Mouse (Mus musculus) forebrain, postnatal 0 days (tissue): Measurements from ENCODE around the gene Zfp706. TPM values are rescaled to one million over a fixed set of nuclear protein-coding genes. Genes with fewer than 3 reads are reported as not detected.

ENCODE experiments used
- ATAC-seq: fragments of 200-750 bp; cut with Nextera tagmentation; 2 replicates; pipeline ENCODE4 v1.8.0; 2017; ENCODE audit warnings: mild to moderate bottlenecking, moderate library complexity
- DNase-seq: peaks from one replicate; pipeline ENCODE4 v3.0.0-alpha.2; 2015
- H3K27ac ChIP-seq: fragments of 300-500 bp; sonication (generic); 2 replicates; pipeline ENCODE4 v1.5.1; 2014; ENCODE audit warnings: low read depth, mild to moderate bottlenecking, antibody characterized with exemption, low read length, moderate library complexity, mixed read lengths
- H3K27me3 ChIP-seq: fragments of 300-500 bp; sonication (generic); 2 replicates; pipeline ENCODE4 v1.6.1; 2014; ENCODE audit warnings: mild to moderate bottlenecking, low read length, mixed read lengths; ENCODE audit not compliant: insufficient read depth
- H3K36me3 ChIP-seq: fragments of 300-500 bp; sonication (generic); 2 replicates; pipeline ENCODE4 v1.6.1; 2014; ENCODE audit warnings: mild to moderate bottlenecking, moderate library complexity; ENCODE audit not compliant: insufficient read depth
- H3K4me1 ChIP-seq: fragments of 300-500 bp; sonication (generic); 2 replicates; pipeline ENCODE4 v1.6.1; 2014; ENCODE audit warnings: antibody characterized with exemption; ENCODE audit not compliant: insufficient read depth
- H3K4me2 ChIP-seq: fragments of 300-500 bp; sonication (generic); 2 replicates; pipeline ENCODE4 v1.6.1; 2014; ENCODE audit warnings: low read depth, mild to moderate bottlenecking, moderate library complexity
- H3K4me3 ChIP-seq: fragments of 300-500 bp; sonication (generic); 2 replicates; pipeline ENCODE4 v1.5.1; 2014; ENCODE audit warnings: low read depth, low read length, mixed read lengths
- H3K9ac ChIP-seq: fragments of 300-500 bp; sonication (generic); 2 replicates; pipeline ENCODE4 v1.6.1; 2014; ENCODE audit warnings: mild to moderate bottlenecking
- H3K9me3 ChIP-seq: fragments of 300-500 bp; sonication (generic); 2 replicates; pipeline ENCODE4 v1.6.1; 2016; ENCODE audit warnings: low read length
- CTCF ChIP-seq: sonication (generic); IDR thresholded peaks from 2 replicates; pipeline ENCODE4 v1.5.1; 2016; ENCODE audit warnings: antibody characterized with exemption, control low read depth, low read depth
- WGBS: fragments of 180-500 bp; shearing (Covaris S2); extraction: QIAGEN DNeasy Blood & Tissue Kit; methylation state at CpG from one replicate; pipeline ENCODE4 v1.1.7; 2014; 5-methylcytosine and 5-hydroxymethylcytosine counted together
- polyA plus RNA-seq: library from polyadenylated mRNA; unstranded; fragments of >200 nt; fragmentation: Nextera tagmentation; extraction: Ambion mirVana; gene quantifications from 2 replicates; pipeline ENCODE4 v1.2.1, GENCODE M21; 2015
- total RNA-seq: library from RNA; depleted of rRNA; stranded (reverse); fragments of >200 nt; gene quantifications from 2 replicates; pipeline ENCODE4 v1.2.3, GENCODE M21; 2014

Gene Zfp706
- total and polyA plus RNA-seq, 2 experiments from 2014 or later = 71.0 to 575 TPM

GRCm38 (mm10) chr15:37042559-37042958 is 35.0 kb upstream of the Zfp706 start:
- Histone ChIP-seq H3K36me3 (no peaks in the 10 kb centered on the region), H3K4me3 (no peak overlapping the region), H3K27ac (peak overlapping the region; percentile 59; the same call in 1 of the 2 replicates), H3K9ac (peak overlapping the region; percentile 22; the same call in 1 of the 2 replicates), H3K27me3 (no peaks in the 10 kb centered on the region), H3K4me1 (no peaks in the 10 kb centered on the region), H3K4me2 (no peak overlapping the region), H3K9me3 (no peaks in the 10 kb centered on the region)
- ATAC-seq (peak; percentile 60; the same call in 1 of the 2 replicates), DNase-seq (no peak)
- TF ChIP-seq CTCF = no peak
- 29% methylated on average over 5 of the region's 5 CpGs for WGBS

- DNase-seq (peak; percentile 73), ATAC-seq (peak; percentile 9; the same call in 1 of the 2 replicates)
- no peak overlapping the region for H3K9ac ChIP-seq
- H3K27me3 ChIP-seq = no peaks in the 10 kb centered on the region
- H3K36me3 ChIP-seq = no peaks in the 10 kb centered on the region
- H3K4me2 ChIP-seq = no peak overlapping the region
- no peaks in the 10 kb centered on the region for H3K9me3 ChIP-seq
- no peak overlapping the region for H3K4me3 ChIP-seq
- H3K27ac ChIP-seq = peak overlapping the region; percentile 40; the same call in 1 of the 2 replicates
- WGBS = 56% methylated on average over 5 of the region's 5 CpGs
- 0 out of 2 replicates have a peak, but pooled peaks cover 1% of the 10 kb centered on the region for H3K4me1 ChIP-seq
- no peak for TF ChIP-seq CTCF
Observed at GRCm38 (mm10) chr15:37041214-37041613, 33.6 kb upstream of the Zfp706 start.

DNA sequence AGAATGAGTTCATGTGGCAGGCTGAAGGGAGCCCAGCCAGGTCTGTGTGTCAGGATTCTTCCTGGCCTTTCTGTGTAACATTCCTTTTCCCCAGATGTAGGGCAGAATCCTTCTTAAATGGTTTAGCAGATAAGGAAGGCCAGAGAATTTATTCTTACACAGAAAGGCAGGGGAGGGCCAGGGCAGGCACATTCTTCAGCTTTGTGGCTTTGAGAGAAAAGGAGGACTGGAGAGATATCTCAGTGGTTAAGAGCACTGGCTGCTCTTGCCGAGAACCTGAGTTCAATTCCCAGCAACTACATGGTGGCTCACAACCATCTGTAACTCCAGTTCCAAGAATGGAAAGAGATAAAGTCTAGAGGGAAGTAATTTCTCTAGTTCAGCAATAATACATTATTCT is 31.1 kb upstream of the Zfp706 start:
- Histone ChIP-seq H3K9ac (no peak overlapping the region), H3K4me2 (no peak overlapping the region), H3K27ac (no peak overlapping the region), H3K27me3 (no peaks in the 10 kb centered on the region), H3K4me1 (0 out of 2 replicates have a peak, but pooled peaks cover 8% of the 10 kb centered on the region), H3K9me3 (no peaks in the 10 kb centered on the region), H3K4me3 (no peak overlapping the region), H3K36me3 (no peaks in the 10 kb centered on the region)
- ATAC-seq (no peak), DNase-seq (no peak)
- 76% methylated on average over 1 of the region's 1 CpGs for WGBS
- TF ChIP-seq CTCF = no peak

DNA sequence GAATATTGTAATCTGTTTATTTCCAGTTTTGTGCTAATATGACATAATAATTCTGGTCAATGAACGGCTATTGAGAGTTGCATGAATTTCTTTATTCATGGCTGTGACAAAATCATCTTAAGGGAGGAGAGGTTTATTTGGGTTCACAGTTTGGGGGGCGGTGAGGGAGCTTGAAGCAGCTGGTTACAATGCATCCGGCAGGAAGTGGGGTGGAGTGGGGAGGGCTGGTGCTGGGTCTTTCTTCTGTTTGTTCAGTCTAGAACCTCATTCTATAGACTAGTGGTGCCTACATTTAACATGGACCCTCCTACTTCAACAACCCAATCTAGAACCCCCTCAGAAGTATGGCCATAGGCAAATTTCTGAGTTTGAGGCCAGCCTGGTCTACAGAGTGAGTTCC is 30.1 kb upstream of the Zfp706 start:
- Histone ChIP-seq H3K4me1 (0 out of 2 replicates have a peak, but pooled peaks cover 8% of the 10 kb centered on the region), H3K36me3 (no peaks in the 10 kb centered on the region), H3K4me2 (no peak overlapping the region), H3K9ac (no peak overlapping the region), H3K27ac (no peak overlapping the region), H3K4me3 (no peak overlapping the region), H3K9me3 (no peaks in the 10 kb centered on the region), H3K27me3 (no peaks in the 10 kb centered on the region)
- DNase-seq = no peak
- no peak for TF ChIP-seq CTCF
- 71% methylated on average over 3 of the region's 3 CpGs for WGBS
- ATAC-seq = no peak

DNA sequence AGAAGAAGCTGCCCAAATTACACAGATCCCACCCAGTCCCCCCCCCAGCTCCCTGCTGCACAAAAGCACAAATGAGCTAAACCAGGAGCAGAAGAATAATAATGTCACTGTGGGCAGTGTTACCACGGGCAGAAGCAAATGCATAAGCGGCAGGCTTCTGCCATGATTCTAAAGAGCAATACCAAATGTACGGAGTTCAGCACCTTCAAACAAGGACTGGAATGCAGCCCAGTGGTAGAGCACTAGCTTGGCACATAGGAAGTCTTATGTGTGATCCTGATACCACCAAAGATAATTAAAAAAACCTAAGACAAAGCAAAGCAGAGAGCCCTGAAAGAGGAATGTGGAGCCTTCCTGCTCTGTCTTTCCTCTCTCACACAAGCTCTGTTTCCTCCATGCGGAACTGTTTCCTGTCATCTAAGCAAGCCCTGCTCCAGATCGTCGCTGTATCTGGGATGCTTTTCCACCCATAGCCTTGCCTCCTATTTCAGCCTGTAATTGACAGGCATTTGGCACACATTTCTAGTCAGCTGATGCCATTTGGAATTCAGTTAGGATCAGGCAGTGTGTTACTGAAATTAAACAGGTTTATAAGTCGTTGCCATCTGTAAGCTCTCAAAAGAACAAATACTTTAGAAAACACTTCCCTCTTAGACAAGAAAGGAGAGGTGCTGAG is 29.0 kb upstream of the Zfp706 start:
- Histone ChIP-seq H3K4me1 (0 out of 2 replicates have a peak, but pooled peaks cover 8% of the 10 kb centered on the region), H3K9ac (0 out of 2 replicates have a peak overlapping the region, but pooled peaks have one; percentile 19), H3K27me3 (no peaks in the 10 kb centered on the region), H3K36me3 (no peaks in the 10 kb centered on the region), H3K9me3 (no peaks in the 10 kb centered on the region), H3K4me2 (0 out of 2 replicates have a peak overlapping the region, but pooled peaks have one; percentile 11), H3K4me3 (no peak overlapping the region), H3K27ac (peak overlapping the region; percentile 85)
- peak; percentile 92 for ATAC-seq
- peak; percentile 88 for DNase-seq
- no peak for TF ChIP-seq CTCF
- WGBS = 15% methylated on average over 7 of the region's 7 CpGs

GRCm38 (mm10) chr15:37034155-37034554 is 26.6 kb upstream of the Zfp706 start:
- ATAC-seq (no peak), DNase-seq (no peak)
- Histone ChIP-seq H3K27ac (no peak overlapping the region), H3K9me3 (no peaks in the 10 kb centered on the region), H3K4me2 (no peak overlapping the region), H3K36me3 (no peaks in the 10 kb centered on the region), H3K4me3 (no peak overlapping the region), H3K4me1 (peaks cover 17% of the 10 kb centered on the region), H3K27me3 (no peaks in the 10 kb centered on the region), H3K9ac (no peak overlapping the region)
- WGBS = 88% methylated on average over 2 of the region's 2 CpGs
- TF ChIP-seq CTCF = no peak

GRCm38 (mm10) chr15:37033431-37033830 is 25.9 kb upstream of the Zfp706 start:
- 99% methylated on average over 2 of the region's 2 CpGs for WGBS
- no peak overlapping the region for H3K4me2 ChIP-seq
- DNase-seq (no peak), ATAC-seq (no peak)
- no peaks in the 10 kb centered on the region for H3K9me3 ChIP-seq
- no peak overlapping the region for H3K27ac ChIP-seq
- no peaks in the 10 kb centered on the region for H3K36me3 ChIP-seq
- no peak for TF ChIP-seq CTCF
- peaks cover 17% of the 10 kb centered on the region for H3K4me1 ChIP-seq
- no peaks in the 10 kb centered on the region for H3K27me3 ChIP-seq
- H3K4me3 ChIP-seq = no peak overlapping the region
- H3K9ac ChIP-seq = no peak overlapping the region
